Mouse (Mus musculus): ENCODE measurements at regions not wholly inside any gene's neighbourhood (a gene's known extent, or its start where the extent isn't known, plus 50 kb on each side); places are given as distances from the start of the nearest gene placed in this dataset.
"Not testable (repeated sequence)": the region's sequence is repeated elsewhere in the genome, so short reads cannot be mapped to it uniquely, and the experiment has no call there.

- DNase-seq; ATAC-seq (ENCODE audit: low FRiP score, low TSS enrichment); H3K9ac ChIP-seq (replicated peaks; ENCODE audit: low read length); H3K4me1 ChIP-seq (ENCODE audit: control insufficient read depth, insufficient read depth, low read length); H3K9me3 ChIP-seq (ENCODE audit: control insufficient read depth, low read length); H3K27me3 ChIP-seq (ENCODE audit: control insufficient read depth, insufficient read depth, low read length); H3K4me2 ChIP-seq (ENCODE audit: low read length); H3K27ac ChIP-seq (replicated peaks; ENCODE audit: low read depth, low read length); H3K4me3 ChIP-seq (replicated peaks; ENCODE audit: low read depth, low read length); H3K36me3 ChIP-seq (ENCODE audit: control insufficient read depth, insufficient read depth, low read length): not testable (repeated sequence)
- WGBS, result 78% methylated on average over 1 of the region's 1 CpGs
These were observed 537.0 kb downstream of the Sema5a start for GRCm38 (mm10) chr15:32781609-32782008.

GRCm38 (mm10) chr15:32799222-32799621, 554.6 kb downstream of the Sema5a start:
- H3K4me2 ChIP-seq (ENCODE audit: low read length), result no peak overlapping the region
- 80% methylated on average over 1 of the region's 1 CpGs for WGBS
- 0 out of 2 replicates have a peak, but pooled peaks cover 2% of the 10 kb centered on the region for H3K9me3 ChIP-seq (ENCODE audit: control insufficient read depth, low read length)
- DNase-seq (no peak), ATAC-seq (ENCODE audit: low FRiP score, low TSS enrichment) (no peak)
- no peaks in the 10 kb centered on the region for H3K36me3 ChIP-seq (ENCODE audit: control insufficient read depth, insufficient read depth, low read length)
- no peak overlapping the region for H3K9ac ChIP-seq (replicated peaks; ENCODE audit: low read length)
- H3K4me3 ChIP-seq (replicated peaks; ENCODE audit: low read depth, low read length), result no peak overlapping the region
- no peaks in the 10 kb centered on the region for H3K27me3 ChIP-seq (ENCODE audit: control insufficient read depth, insufficient read depth, low read length)
- no peak overlapping the region for H3K27ac ChIP-seq (replicated peaks; ENCODE audit: low read depth, low read length)
- H3K4me1 ChIP-seq (ENCODE audit: control insufficient read depth, insufficient read depth, low read length), result no peaks in the 10 kb centered on the region

GRCm38 (mm10) chr15:32810849-32811632, 566.4 kb downstream of the Sema5a start:
- WGBS, result 85% methylated on average over 2 of the region's 2 CpGs
- H3K9ac ChIP-seq (replicated peaks; ENCODE audit: low read length), result no peak overlapping the region

GRCm38 (mm10) chr15:32839966-32840365, 595.4 kb downstream of the Sema5a start:
- no peaks in the 10 kb centered on the region for H3K9me3 ChIP-seq (ENCODE audit: control insufficient read depth, low read length)
- no peak for ATAC-seq (ENCODE audit: low FRiP score, low TSS enrichment)
- no peak overlapping the region for H3K9ac ChIP-seq (replicated peaks; ENCODE audit: low read length)
- H3K4me1 ChIP-seq (ENCODE audit: control insufficient read depth, insufficient read depth, low read length), result no peaks in the 10 kb centered on the region
- H3K36me3 ChIP-seq (ENCODE audit: control insufficient read depth, insufficient read depth, low read length), result no peaks in the 10 kb centered on the region
- no peaks in the 10 kb centered on the region for H3K27me3 ChIP-seq (ENCODE audit: control insufficient read depth, insufficient read depth, low read length)
- DNase-seq, result peak; percentile 28
- 68% methylated on average over 1 of the region's 1 CpGs for WGBS
- H3K4me2 ChIP-seq (ENCODE audit: low read length), result no peak overlapping the region
- H3K4me3 ChIP-seq (replicated peaks; ENCODE audit: low read depth, low read length), result no peak overlapping the region
- H3K27ac ChIP-seq (replicated peaks; ENCODE audit: low read depth, low read length), result no peak overlapping the region

More at GRCm38 (mm10) chr15:32810849-32811632, 566.4 kb downstream of the Sema5a start:
- ATAC-seq (ENCODE audit: low FRiP score, low TSS enrichment) (no peak), DNase-seq (no peak)
- H3K9me3 ChIP-seq (ENCODE audit: control insufficient read depth, low read length), result no peaks in the 10 kb centered on the region
- no peaks in the 10 kb centered on the region for H3K4me1 ChIP-seq (ENCODE audit: control insufficient read depth, insufficient read depth, low read length)
- H3K36me3 ChIP-seq (ENCODE audit: control insufficient read depth, insufficient read depth, low read length), result no peaks in the 10 kb centered on the region
- no peak overlapping the region for H3K4me2 ChIP-seq (ENCODE audit: low read length)
- H3K27ac ChIP-seq (replicated peaks; ENCODE audit: low read depth, low read length), result no peak overlapping the region
- H3K27me3 ChIP-seq (ENCODE audit: control insufficient read depth, insufficient read depth, low read length), result no peaks in the 10 kb centered on the region
- H3K4me3 ChIP-seq (replicated peaks; ENCODE audit: low read depth, low read length), result no peak overlapping the region
